Comparison of ENCODE assay signal across 24 mouse cellular contexts in the genomic region with DNA sequence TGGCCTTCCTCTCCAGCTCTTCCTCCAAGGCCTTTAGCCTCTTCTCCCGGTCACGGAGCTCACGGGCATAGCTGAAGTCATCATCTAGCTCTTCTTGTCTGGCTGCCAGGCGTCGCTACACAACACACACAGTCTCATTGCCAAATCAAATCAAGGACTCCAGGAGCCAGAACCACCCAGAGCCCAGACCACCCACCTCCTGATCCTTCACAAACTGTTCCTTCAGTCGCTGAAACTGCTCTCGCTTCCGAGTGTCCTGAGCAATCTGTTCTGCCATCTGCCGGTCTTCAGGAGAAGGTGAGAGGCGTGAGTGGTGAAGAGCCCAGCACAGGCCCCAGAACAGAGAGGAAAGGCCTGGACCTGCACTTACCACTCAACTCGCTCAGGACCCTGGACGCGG. TPM values are rescaled to one million over a fixed set of nuclear protein-coding genes. Genes with fewer than 3 reads are reported as not detected.
DNase-seq lines count a peak whose midpoint lies in the region; ATAC-seq lines count a peak whose summit lies in the region.
"Had no signal": no experiment of that assay in that cellular context is flagged by ENCODE, and none has a peak within 500 bp of the region (broad histone marks: within the 10 kb centered on the region; RNA-seq: fewer than 3 reads in every experiment).

No protein-coding gene starts in this region.

- no peak overlapping the region for H3K27ac ChIP-seq in hindbrain, embryonic 13.5 days
- H3K27ac ChIP-seq: embryonic facial prominence, embryonic 13.5 days; forebrain, embryonic 13.5 days; hindbrain, embryonic 12.5 days; kidney, embryonic 15.5 days; limb, embryonic 12.5 days; macrophage had no signal

- no peak overlapping the region for H3K9ac ChIP-seq in hindbrain, embryonic 13.5 days
- H3K9ac ChIP-seq: embryonic facial prominence, embryonic 13.5 days; forebrain, embryonic 13.5 days; hindbrain, embryonic 12.5 days; kidney, embryonic 15.5 days; limb, embryonic 12.5 days; liver, postnatal 0 days had no signal

- DNase-seq in gastrocnemius, postnatal 10 days: peak; percentile 1
- no peak for DNase-seq in gastrocnemius, adult 18-20 months (ENCODE audit: low spot score)
- DNase-seq in cerebellum, adult 11 months: peak; percentile 78
- DNase-seq in cerebellum, adult 8-10 months: peak; percentile 81
- DNase-seq in cerebellum, postnatal 36 days: peak; percentile 81 to 82
- no peak for DNase-seq in urinary bladder, postnatal 36 days (ENCODE audit: low spot score in 2 of 2)
- no peak for DNase-seq in testis, postnatal 14 days (ENCODE audit: low spot score)
- DNase-seq: adrenal gland, postnatal 10 days; embryo, embryonic 11 days; kidney, adult 11 months; kidney, postnatal 36 days; liver, postnatal 0 days; spleen, adult 18-20 months had no signal

- no peaks in the 10 kb centered on the region for H3K4me1 ChIP-seq in hindbrain, embryonic 13.5 days (replicated peaks)
- H3K4me1 ChIP-seq: embryonic facial prominence, embryonic 13.5 days; forebrain, embryonic 13.5 days; hindbrain, embryonic 12.5 days; kidney, embryonic 15.5 days; limb, embryonic 12.5 days had no signal

- 92% methylated on average over 13 of the region's 13 CpGs for WGBS in hindbrain, embryonic 13.5 days

- no peak overlapping the region for H3K4me3 ChIP-seq in hindbrain, embryonic 13.5 days
- H3K4me3 ChIP-seq: embryonic facial prominence, embryonic 13.5 days; erythroblast, embryonic 14.5 days; forebrain, embryonic 13.5 days; hindbrain, embryonic 12.5 days; kidney, embryonic 15.5 days; limb, embryonic 12.5 days had no signal

- no peaks in the 10 kb centered on the region for H3K27me3 ChIP-seq in hindbrain, embryonic 13.5 days
- H3K27me3 ChIP-seq: embryonic facial prominence, embryonic 13.5 days; forebrain, embryonic 13.5 days; hindbrain, embryonic 12.5 days; kidney, embryonic 15.5 days; limb, embryonic 12.5 days had no signal

- ATAC-seq in hindbrain, embryonic 13.5 days (ENCODE audit: low FRiP score): no peak
- ATAC-seq: activated CD4-positive, CD25-positive, alpha-beta regulatory T cell, adult 4 months; forebrain, embryonic 13.5 days; liver, postnatal 0 days; lung, postnatal 0 days had no signal

- H3K4me2 ChIP-seq in hindbrain, embryonic 13.5 days: no peak overlapping the region
- H3K4me2 ChIP-seq: embryonic facial prominence, embryonic 13.5 days; forebrain, embryonic 13.5 days; hindbrain, embryonic 12.5 days; kidney, embryonic 15.5 days; limb, embryonic 12.5 days; liver, embryonic 11.5 days had no signal

- peaks cover 100% of the 10 kb centered on the region for H3K36me3 ChIP-seq in hindbrain, embryonic 13.5 days

- H3K9me3 ChIP-seq in hindbrain, embryonic 13.5 days: no peaks in the 10 kb centered on the region
- H3K9me3 ChIP-seq: embryonic facial prominence, embryonic 13.5 days; forebrain, embryonic 13.5 days; hindbrain, embryonic 12.5 days; kidney, embryonic 15.5 days; limb, embryonic 12.5 days had no signal

RNA-seq across cellular contexts. Expression of gene Tubgcp6, which starts 16.8 kb away (rescaled TPM):
- 10 to 100 TPM in 1 of 2 experiments, 1 to 10 TPM in 1; 8.4 to 11.0 TPM for total RNA-seq in gastrocnemius, postnatal 10 days (2021)
- 1 to 10 TPM; 6.9 to 8.4 TPM for total RNA-seq in gastrocnemius, adult 18-20 months (2021)
- polyA plus RNA-seq in hindbrain, embryonic 13.5 days (2015; fragmentation: Nextera tagmentation; extraction: Ambion mirVana): 17.5 and 18.9 TPM in 2 replicates

RNA-seq across cellular contexts. Expression of gene Selenoo, which starts 17.2 kb away (rescaled TPM):
- 10 to 100 TPM in 1 of 2 experiments, 1 to 10 TPM in 1; 9.1 to 10.1 TPM for total RNA-seq in gastrocnemius, postnatal 10 days (2021)
- 10 to 100 TPM; 14.7 to 15.5 TPM for total RNA-seq in gastrocnemius, adult 18-20 months (2021)
- polyA plus RNA-seq in hindbrain, embryonic 13.5 days (2015; fragmentation: Nextera tagmentation; extraction: Ambion mirVana): 19.9 and 20.7 TPM in 2 replicates

RNA-seq across cellular contexts. Expression of gene Hdac10, which starts 22.4 kb away (rescaled TPM):
- 10 to 100 TPM in 1 of 2 experiments, 1 to 10 TPM in 1; 7.6 to 10.6 TPM for total RNA-seq in gastrocnemius, postnatal 10 days (2021)
- total RNA-seq in gastrocnemius, adult 18-20 months (2021): 1 to 10 TPM; 5.7 to 5.9 TPM
- 24.3 and 24.5 TPM in 2 replicates for polyA plus RNA-seq in hindbrain, embryonic 13.5 days (2015; fragmentation: Nextera tagmentation; extraction: Ambion mirVana)

RNA-seq across cellular contexts. Expression of gene Trabd, which starts 31.1 kb away (rescaled TPM):
- 10 to 100 TPM; 24.9 to 28.1 TPM for total RNA-seq in gastrocnemius, postnatal 10 days (2021)
- total RNA-seq in gastrocnemius, adult 18-20 months (2021): 10 to 100 TPM; 31.6 to 36.1 TPM
- polyA plus RNA-seq in hindbrain, embryonic 13.5 days (2015; fragmentation: Nextera tagmentation; extraction: Ambion mirVana): 38.8 and 39.5 TPM in 2 replicates

RNA-seq across cellular contexts. Expression of gene Mapk12, which starts 34.4 kb away (rescaled TPM):
- total RNA-seq in gastrocnemius, postnatal 10 days (2021): 10 to 100 TPM; 76.0 to 77.1 TPM
- total RNA-seq in gastrocnemius, adult 18-20 months (2021): 100 to 1,000 TPM; 142 to 145 TPM
- polyA plus RNA-seq in hindbrain, embryonic 13.5 days (2015; fragmentation: Nextera tagmentation; extraction: Ambion mirVana): 5.9 and 7.1 TPM in 2 replicates

Comparison
In these comparisons a context has a peak if more than half of its experiments do, and no peak if none do; other contexts are left out.
1. DNase-seq: peak in gastrocnemius, postnatal 10 days (single experiment), cerebellum, adult 11 months (single experiment), cerebellum, adult 8-10 months (single experiment) and cerebellum, postnatal 36 days (2 of 2); none in gastrocnemius, adult 18-20 months (single experiment), urinary bladder, postnatal 36 days (0 of 2) and testis, postnatal 14 days (single experiment).